8 mouse cellular contexts compared by ENCODE assay signal in the genomic region with DNA sequence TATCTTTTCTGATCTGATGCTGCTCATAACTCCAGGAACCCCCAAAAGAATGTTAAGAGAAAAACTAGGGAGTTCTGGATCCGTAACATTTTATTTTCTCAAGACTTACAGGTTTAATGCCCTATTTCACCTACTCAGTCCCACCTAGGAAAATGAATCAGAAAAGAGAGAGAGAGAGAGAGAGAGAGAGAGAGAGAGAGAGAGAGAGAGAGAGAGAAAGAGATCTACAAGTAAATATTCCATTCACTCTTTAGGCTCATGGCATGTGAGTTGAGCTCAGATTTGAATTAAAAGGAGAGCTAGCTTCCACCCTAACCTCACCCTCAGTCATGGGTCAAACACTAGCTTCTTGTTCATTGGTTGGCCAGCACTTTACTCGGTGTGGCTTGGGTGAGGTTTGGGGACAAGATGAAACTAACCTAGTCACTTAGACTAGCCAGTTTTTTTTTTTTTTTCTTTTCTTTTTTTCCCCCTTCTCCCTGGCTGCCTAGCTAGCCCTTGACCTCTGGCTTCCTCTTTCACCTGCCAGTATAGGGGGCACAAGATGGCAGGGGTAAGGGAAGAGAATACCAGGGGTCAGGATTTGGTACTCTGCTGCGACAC. TPM values are rescaled to one million over a fixed set of nuclear protein-coding genes. Genes with fewer than 3 reads are reported as not detected.
DNase-seq lines count a peak whose midpoint lies in the region; ATAC-seq and TF ChIP-seq lines count a peak whose summit lies in the region.

No protein-coding gene starts in this region.

- peak overlapping the region; percentile 91 for H3K4me3 ChIP-seq in gastrocnemius, adult 2 months
- H3K4me3 ChIP-seq in bone marrow, adult 2 months (replicated peaks; ENCODE audit: control insufficient read depth, low read depth, low read length): peak overlapping the region; percentile 98
- peak overlapping the region; percentile 83 for H3K4me3 ChIP-seq in lung, postnatal 0 days (ENCODE audit: low read depth, low read length)

- no peak for ATAC-seq in lung, postnatal 0 days

- no peak for TF ChIP-seq EP300 in lung, postnatal 0 days (IDR thresholded peaks at IDR 0.05)

- DNase-seq in gastrocnemius, adult 2 months: peak; percentile 40
- no peak for DNase-seq in gastrocnemius, postnatal 4 days (ENCODE audit: low spot score in 2 of 2)
- DNase-seq in heart, postnatal 10 days: peak; percentile 39 to 45
- DNase-seq in lung, postnatal 0 days (ENCODE audit: low spot score): no peak
- no peak for DNase-seq in right cerebral cortex, postnatal 4 days
- DNase-seq in ovary, postnatal 10 days (ENCODE audit: low spot score): no peak
- no peak for DNase-seq in right cerebral cortex, postnatal 36 days (ENCODE audit: low spot score in 2 of 2)

- H3K27ac ChIP-seq in gastrocnemius, adult 2 months: peak overlapping the region; percentile 98
- peak overlapping the region; percentile 94 for H3K27ac ChIP-seq in bone marrow, adult 2 months (ENCODE audit: control insufficient read depth, insufficient read depth, low read depth, low read length, poor library complexity)
- H3K27ac ChIP-seq in lung, postnatal 0 days (ENCODE audit: low read length): no peak overlapping the region; the same call in 1 of the 2 replicates

- H3K36me3 ChIP-seq in lung, postnatal 0 days (ENCODE audit: insufficient read depth, low read length): no peaks in the 10 kb centered on the region; the same call in 1 of the 2 replicates

- no peak for TF ChIP-seq CTCF in gastrocnemius, adult 2 months (IDR thresholded peaks at IDR 0.05)
- TF ChIP-seq CTCF in bone marrow, adult 2 months (IDR thresholded peaks at IDR 0.05; ENCODE audit: control insufficient read depth, insufficient read depth, low read length): no peak
- TF ChIP-seq CTCF in lung, postnatal 0 days (IDR thresholded peaks at IDR 0.05): no peak

- 28% methylated on average over 3 of the region's 3 CpGs for WGBS in bone marrow, adult 2 months
- 39% methylated on average over 3 of the region's 3 CpGs for WGBS in lung, postnatal 0 days

- peak overlapping the region; percentile 62; the same call in 1 of the 2 replicates for H3K9ac ChIP-seq in lung, postnatal 0 days (replicated peaks; ENCODE audit: low read depth)

- TF ChIP-seq POLR2A in bone marrow, adult 2 months (IDR thresholded peaks at IDR 0.05; ENCODE audit: borderline replicate concordance, control insufficient read depth, low read depth, low read length): no peak

- H3K9me3 ChIP-seq in lung, postnatal 0 days (ENCODE audit: low read length): no peaks in the 10 kb centered on the region

- intact Hi-C loops in gastrocnemius, adult 2 months (cut with DNase I): loop anchor here (2.0 kb wide), 1 partner anchor 43 kb away; a partner anchor contains a TSS
- intact Hi-C loops in heart, postnatal 10 days (cut with DNase I): no loop called here

- H3K27me3 ChIP-seq in lung, postnatal 0 days (replicated peaks; ENCODE audit: insufficient read depth, low read length): no peaks in the 10 kb centered on the region

- peak overlapping the region; percentile 94 for H3K4me2 ChIP-seq in lung, postnatal 0 days (replicated peaks; ENCODE audit: low read depth, low read length)

- no peaks in the 10 kb centered on the region; the same call in 1 of the 2 replicates for H3K4me1 ChIP-seq in bone marrow, adult 2 months (ENCODE audit: control insufficient read depth, insufficient read depth, low read length)
- H3K4me1 ChIP-seq in lung, postnatal 0 days (ENCODE audit: insufficient read depth, low read depth, low read length): peaks cover 5% of the 10 kb centered on the region; the same call in 1 of the 2 replicates

RNA-seq across cellular contexts. Expression of a gene that starts 0.8 kb away (rescaled TPM):
- 10 to 100 TPM; 34.5 to 36.6 TPM for total RNA-seq in gastrocnemius, adult 2 months (2021)
- 10 to 100 TPM; 13.7 to 16.9 TPM for total RNA-seq in gastrocnemius, postnatal 4 days (2021)
- 144 and 158 TPM in 2 replicates for polyA plus RNA-seq in bone marrow, adult 2 months (2011; ENCODE audit: insufficient read depth, insufficient read length, low replicate concordance, missing spikeins)
- 10 to 100 TPM; 89.9 to 97.0 TPM for total RNA-seq in heart, postnatal 10 days (2021)
- polyA plus RNA-seq in lung, postnatal 0 days (2015; fragmentation: Nextera tagmentation; extraction: Ambion mirVana): 9.1 and 9.3 TPM in 2 replicates

RNA-seq across cellular contexts. Expression of a gene that starts 8.7 kb away (rescaled TPM):
- total RNA-seq in gastrocnemius, adult 2 months (2021): 1 to 10 TPM; 7.7 to 9.1 TPM
- total RNA-seq in gastrocnemius, postnatal 4 days (2021): 1 to 10 TPM; 6.5 to 6.7 TPM
- polyA plus RNA-seq in bone marrow, adult 2 months (2011; ENCODE audit: insufficient read depth, insufficient read length, low replicate concordance, missing spikeins): 39.1 and 41.7 TPM in 2 replicates
- total RNA-seq in heart, postnatal 10 days (2021): 10 to 100 TPM; 16.1 to 22.0 TPM
- polyA plus RNA-seq in lung, postnatal 0 days (2015; fragmentation: Nextera tagmentation; extraction: Ambion mirVana): 5.3 and 6.5 TPM in 2 replicates

RNA-seq across cellular contexts. Expression of a gene that starts 42.6 kb away (rescaled TPM):
- 10 to 100 TPM; 35.5 to 45.7 TPM for total RNA-seq in gastrocnemius, adult 2 months (2021)
- 10 to 100 TPM; 57.5 to 63.0 TPM for total RNA-seq in gastrocnemius, postnatal 4 days (2021)
- polyA plus RNA-seq in bone marrow, adult 2 months (2011; ENCODE audit: insufficient read depth, insufficient read length, low replicate concordance, missing spikeins): 67.9 and 113 TPM in 2 replicates
- total RNA-seq in heart, postnatal 10 days (2021): 10 to 100 TPM; 54.5 to 62.1 TPM
- polyA plus RNA-seq in lung, postnatal 0 days (2015; fragmentation: Nextera tagmentation; extraction: Ambion mirVana): 56.4 and 57.3 TPM in 2 replicates

RNA-seq across cellular contexts. Expression of a gene that starts 51.9 kb away (rescaled TPM):
- 1 to 10 TPM; 3.1 to 4.6 TPM for total RNA-seq in gastrocnemius, adult 2 months (2021)
- total RNA-seq in gastrocnemius, postnatal 4 days (2021): 1 to 10 TPM; 7.7 to 7.8 TPM
- 4.3 and 8.1 TPM in 2 replicates for polyA plus RNA-seq in bone marrow, adult 2 months (2011; ENCODE audit: insufficient read depth, insufficient read length, low replicate concordance, missing spikeins)
- total RNA-seq in heart, postnatal 10 days (2021): 10 to 100 TPM; 10.5 to 10.9 TPM
- 2.6 and 3.3 TPM in 2 replicates for polyA plus RNA-seq in lung, postnatal 0 days (2015; fragmentation: Nextera tagmentation; extraction: Ambion mirVana)

RNA-seq across cellular contexts. Expression of a gene that starts 52.1 kb away (rescaled TPM):
- total RNA-seq in gastrocnemius, adult 2 months (2021): 1 to 10 TPM; 5.1 to 5.3 TPM
- 1 to 10 TPM; 5.6 to 6.4 TPM for total RNA-seq in gastrocnemius, postnatal 4 days (2021)
- polyA plus RNA-seq in bone marrow, adult 2 months (2011; ENCODE audit: insufficient read depth, insufficient read length, low replicate concordance, missing spikeins): 2.7 and 2.9 TPM in 2 replicates
- 1 to 10 TPM; 5.5 to 6.7 TPM for total RNA-seq in heart, postnatal 10 days (2021)
- 1.1 and 1.5 TPM in 2 replicates for polyA plus RNA-seq in lung, postnatal 0 days (2015; fragmentation: Nextera tagmentation; extraction: Ambion mirVana)

Comparison
In these comparisons a context has a peak if more than half of its experiments do, and no peak if none do; other contexts are left out.
1. DNase-seq: peak in gastrocnemius, adult 2 months (single experiment) and heart, postnatal 10 days (2 of 2); none in gastrocnemius, postnatal 4 days (0 of 2), lung, postnatal 0 days (single experiment), right cerebral cortex, postnatal 4 days (single experiment), ovary, postnatal 10 days (single experiment) and right cerebral cortex, postnatal 36 days (0 of 2).
2. Peak in every context shown above with its lines, with median percentiles within 50 percentile points of each other: H3K4me3 ChIP-seq.